In the genomic region with DNA sequence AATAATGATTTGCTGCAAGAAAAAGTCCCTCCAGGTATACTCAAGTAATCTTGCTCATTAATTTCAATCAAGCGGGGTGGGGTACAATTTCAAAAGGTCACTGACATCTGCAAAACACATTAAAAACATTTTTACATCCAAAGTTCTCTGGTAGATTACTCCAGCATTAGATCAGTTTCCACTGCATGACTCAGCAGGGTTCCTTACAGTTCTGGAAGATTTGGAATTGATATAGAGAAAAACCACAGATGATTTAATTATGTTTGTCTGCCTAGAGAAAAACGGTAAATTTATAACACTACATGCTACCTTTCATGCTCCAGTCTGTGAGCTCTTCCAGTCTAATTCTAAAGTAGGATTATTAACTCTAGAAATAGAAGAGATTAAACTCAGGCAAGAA, we compare ENCODE assay signal across 28 mouse cellular contexts. TPM values are rescaled to one million over a fixed set of nuclear protein-coding genes. Genes with fewer than 3 reads are reported as not detected.
DNase-seq lines count a peak whose midpoint lies in the region; ATAC-seq and TF ChIP-seq lines count a peak whose summit lies in the region.
"Had no signal": no experiment of that assay in that cellular context is flagged by ENCODE, and none has a peak within 500 bp of the region (broad histone marks: within the 10 kb centered on the region; RNA-seq: fewer than 3 reads in every experiment).

No protein-coding gene starts in this region.

- peaks cover 3% of the 10 kb centered on the region for H3K36me3 ChIP-seq in heart, embryonic 16.5 days (ENCODE audit: control insufficient read depth, insufficient read depth)
- H3K36me3 ChIP-seq in C2C12 (ENCODE audit: control insufficient read depth, insufficient read depth), result peaks cover 5% of the 10 kb centered on the region
- H3K36me3 ChIP-seq in kidney, adult 2 months (ENCODE audit: control insufficient read depth, insufficient read depth, low read length), result no peaks in the 10 kb centered on the region
- H3K36me3 ChIP-seq: intestine, embryonic 15.5 days had no signal

- H3ac ChIP-seq in C2C12 (ENCODE audit: control insufficient read depth, insufficient read length, low read depth), result no peak overlapping the region

- no peaks in the 10 kb centered on the region for H3K9me3 ChIP-seq in heart, embryonic 16.5 days (replicated peaks; ENCODE audit: control insufficient read depth, low read length)
- H3K9me3 ChIP-seq: embryonic facial prominence, embryonic 13.5 days; heart, embryonic 10.5 days; hindbrain, embryonic 10.5 days; intestine, embryonic 15.5 days; neural tube, embryonic 15.5 days had no signal

- no peak for TF ChIP-seq CTCF in C2C12 (IDR thresholded peaks at IDR 0.05; ENCODE audit: control insufficient read depth, insufficient read depth, insufficient read length)
- TF ChIP-seq CTCF in kidney, adult 2 months (conservative IDR thresholded peaks at IDR 0.05; ENCODE audit: insufficient read depth, insufficient read length, low read depth, low read length), result no peak

- H3K79me2 ChIP-seq in C2C12 (ENCODE audit: control insufficient read depth, insufficient read depth), result peaks cover 58% of the 10 kb centered on the region

- no peak overlapping the region for H3K4me3 ChIP-seq in heart, embryonic 16.5 days (ENCODE audit: low read length)
- H3K4me3 ChIP-seq in C2C12 (ENCODE audit: insufficient read depth, poor library complexity, severe bottlenecking), result no peak overlapping the region
- H3K4me3 ChIP-seq in kidney, adult 2 months (ENCODE audit: insufficient read depth, low read depth, low read length), result no peak overlapping the region
- H3K4me3 ChIP-seq: embryonic facial prominence, embryonic 13.5 days; heart, embryonic 10.5 days; hindbrain, embryonic 10.5 days; intestine, embryonic 15.5 days; neural tube, embryonic 15.5 days had no signal

- no peak for TF ChIP-seq POLR2A in kidney, adult 2 months (IDR thresholded peaks at IDR 0.05; ENCODE audit: low read depth, low read length)

- intact Hi-C loops in heart, postnatal 36 days (cut with DNase I), result loop anchor here (10.0 kb wide), 1 partner anchor 1505 kb away; the partner anchor contains the start of gene Zfp422

- H3K79me3 ChIP-seq in C2C12 (ENCODE audit: low read depth), result peaks cover 34% of the 10 kb centered on the region

- 66% methylated on average over 2 of the region's 2 CpGs for WGBS in heart, embryonic 16.5 days
- 72% methylated on average over 2 of the region's 2 CpGs for WGBS in kidney, adult 2 months

- no peak overlapping the region for H3K4me2 ChIP-seq in heart, embryonic 16.5 days (ENCODE audit: low read depth, low read length)
- H3K4me2 ChIP-seq: embryonic facial prominence, embryonic 13.5 days; intestine, embryonic 15.5 days; liver, embryonic 11.5 days; midbrain, embryonic 11.5 days; neural tube, embryonic 15.5 days had no signal

- H3K4me1 ChIP-seq in heart, embryonic 16.5 days (ENCODE audit: control insufficient read depth, insufficient read depth, low read length), result peaks cover 23% of the 10 kb centered on the region
- H3K4me1 ChIP-seq in kidney, adult 2 months (ENCODE audit: control insufficient read depth, insufficient read depth, low read length), result no peaks in the 10 kb centered on the region; the same call in 1 of the 2 replicates
- H3K4me1 ChIP-seq: hindbrain, embryonic 10.5 days; intestine, embryonic 15.5 days; neural tube, embryonic 15.5 days had no signal

- no peaks in the 10 kb centered on the region for H3K27me3 ChIP-seq in heart, embryonic 16.5 days (ENCODE audit: control insufficient read depth, insufficient read depth, low read length)
- H3K27me3 ChIP-seq in C2C12 (ENCODE audit: control insufficient read depth, insufficient read depth, insufficient read length), result no peaks in the 10 kb centered on the region
- no peaks in the 10 kb centered on the region; the same call in 1 of the 2 replicates for H3K27me3 ChIP-seq in kidney, adult 2 months (replicated peaks; ENCODE audit: control insufficient read depth, insufficient read depth, low read length)
- H3K27me3 ChIP-seq: embryonic facial prominence, embryonic 13.5 days; intestine, embryonic 15.5 days; neural tube, embryonic 15.5 days had no signal

- peak; percentile 14 for DNase-seq in gastrocnemius, adult 18-20 months (ENCODE audit: low spot score)
- no peak for DNase-seq in gastrocnemius, postnatal 10 days
- no peak for DNase-seq in heart, postnatal 36 days
- DNase-seq in brain, adult 2 months (ENCODE audit: low read depth, low spot score), result peak; percentile 14
- no peak for DNase-seq in kidney, adult 2 months
- no peak for DNase-seq in layer of hippocampus, adult 8-10 months (ENCODE audit: low spot score in 2 of 2)
- DNase-seq: adrenal gland, postnatal 25 days; B cell, adult 2 months; cerebellum, adult 11-12 months; cerebellum, postnatal 10 days; gastrocnemius, postnatal 25 days; kidney, adult 9 months; kidney, postnatal 14 days; lung, adult 18-20 months; lung, postnatal 14 days; right cerebral cortex, postnatal 4 days; thymus, postnatal 25 days had no signal

- no peak overlapping the region for H3K9ac ChIP-seq in heart, embryonic 16.5 days (ENCODE audit: low read length)
- H3K9ac ChIP-seq: embryonic facial prominence, embryonic 13.5 days; intestine, embryonic 15.5 days; neural tube, embryonic 15.5 days had no signal

- peak overlapping the region; percentile 17; the same call in 1 of the 2 replicates for H3K27ac ChIP-seq in heart, embryonic 16.5 days (ENCODE audit: low read length)
- H3K27ac ChIP-seq in kidney, adult 2 months (ENCODE audit: insufficient read depth, low read depth, low read length), result no peak overlapping the region
- H3K27ac ChIP-seq: embryonic facial prominence, embryonic 13.5 days; heart, embryonic 10.5 days; hindbrain, embryonic 10.5 days; intestine, embryonic 15.5 days; neural tube, embryonic 15.5 days had no signal

- ATAC-seq in heart, embryonic 16.5 days (replicated peaks; ENCODE audit: extremely low read depth, insufficient read depth, low FRiP score), result no peak
- ATAC-seq: forebrain, embryonic 14.5 days; hindbrain, embryonic 16.5 days; intestine, embryonic 15.5 days had no signal

TF ChIP-seq in C2C12, 6 proteins besides CTCF, POLR2A, EP300 and RAD21:
- TF ChIP-seq CEBPB (IDR thresholded peaks at IDR 0.05; ENCODE audit: low read depth) (no peak), MAX (IDR thresholded peaks at IDR 0.05) (peak; percentile 26)

RNA-seq across cellular contexts. Expression of gene Csgalnact2, which starts 8.9 kb away (rescaled TPM):
- 10 to 100 TPM; 28.6 to 30.2 TPM for total RNA-seq in gastrocnemius, adult 18-20 months (2021)
- total RNA-seq in gastrocnemius, postnatal 10 days (2021), result 10 to 100 TPM; 22.5 to 24.0 TPM
- 9.7 and 12.1 TPM in 2 replicates for polyA plus RNA-seq in heart, embryonic 16.5 days (2015; fragmentation: Nextera tagmentation; extraction: Ambion mirVana)
- total RNA-seq in heart, postnatal 36 days (2021), result 10 to 100 TPM; 18.2 to 18.5 TPM
- polyA plus RNA-seq in C2C12 (2012; fragmentation: generic; extraction: Trizol), result 4.6 TPM
- polyA plus RNA-seq in kidney, adult 2 months (2012; rRNA removed), result 3.4 and 4.7 TPM in 2 replicates
- total RNA-seq in layer of hippocampus, adult 8-10 months (2022), result 10 to 100 TPM; 10.4 to 13.6 (median 12.2) TPM

Comparison
In these comparisons a context has a peak if more than half of its experiments do, and no peak if none do; other contexts are left out.
1. DNase-seq: peak in gastrocnemius, adult 18-20 months (single experiment) and brain, adult 2 months (single experiment); none in gastrocnemius, postnatal 10 days (single experiment), heart, postnatal 36 days (0 of 2), kidney, adult 2 months (single experiment) and layer of hippocampus, adult 8-10 months (0 of 2).